Mouse (Mus musculus): ENCODE measurements around the gene Galnt17. TPM values are rescaled to one million over a fixed set of nuclear protein-coding genes. Genes with fewer than 3 reads are reported as not detected.

Galnt17 gene
- polyA plus RNA-seq, 1 experiment from 2014 or later, result 4.6 TPM

DNA sequence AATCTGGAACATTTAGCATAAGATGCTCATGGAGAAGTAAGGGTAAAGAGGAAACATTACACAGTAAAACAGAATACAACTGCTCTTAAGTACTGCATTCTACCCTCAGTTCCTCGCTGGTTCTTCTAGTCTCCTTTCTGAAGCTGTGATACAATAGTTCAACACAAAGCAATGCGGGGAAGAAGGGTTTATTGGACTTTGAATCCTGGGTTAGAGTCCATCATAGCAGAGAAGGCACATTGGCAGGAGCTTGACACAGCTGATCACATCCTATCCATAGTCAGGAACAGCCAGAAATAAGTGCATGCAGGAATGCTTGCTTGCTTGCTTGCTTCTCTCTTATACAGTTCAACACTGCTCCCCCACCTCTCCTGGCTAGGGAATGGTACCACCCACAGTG is 267.9 kb downstream of the Galnt17 start:
- H3K9ac ChIP-seq, result no peak overlapping the region
- no peaks in the 10 kb centered on the region for H3K27me3 ChIP-seq
- no peak for ATAC-seq (ENCODE audit: low FRiP score)
- no peak overlapping the region for H3K27ac ChIP-seq
- no peaks in the 10 kb centered on the region for H3K36me3 ChIP-seq
- WGBS, result 80% methylated on average over 2 of the region's 2 CpGs
- 0 out of 2 replicates have a peak, but pooled peaks cover 4% of the 10 kb centered on the region for H3K9me3 ChIP-seq (replicated peaks)
- H3K4me2 ChIP-seq (replicated peaks), result no peak overlapping the region
- no peaks in the 10 kb centered on the region for H3K4me1 ChIP-seq
- H3K4me3 ChIP-seq, result no peak overlapping the region

DNA sequence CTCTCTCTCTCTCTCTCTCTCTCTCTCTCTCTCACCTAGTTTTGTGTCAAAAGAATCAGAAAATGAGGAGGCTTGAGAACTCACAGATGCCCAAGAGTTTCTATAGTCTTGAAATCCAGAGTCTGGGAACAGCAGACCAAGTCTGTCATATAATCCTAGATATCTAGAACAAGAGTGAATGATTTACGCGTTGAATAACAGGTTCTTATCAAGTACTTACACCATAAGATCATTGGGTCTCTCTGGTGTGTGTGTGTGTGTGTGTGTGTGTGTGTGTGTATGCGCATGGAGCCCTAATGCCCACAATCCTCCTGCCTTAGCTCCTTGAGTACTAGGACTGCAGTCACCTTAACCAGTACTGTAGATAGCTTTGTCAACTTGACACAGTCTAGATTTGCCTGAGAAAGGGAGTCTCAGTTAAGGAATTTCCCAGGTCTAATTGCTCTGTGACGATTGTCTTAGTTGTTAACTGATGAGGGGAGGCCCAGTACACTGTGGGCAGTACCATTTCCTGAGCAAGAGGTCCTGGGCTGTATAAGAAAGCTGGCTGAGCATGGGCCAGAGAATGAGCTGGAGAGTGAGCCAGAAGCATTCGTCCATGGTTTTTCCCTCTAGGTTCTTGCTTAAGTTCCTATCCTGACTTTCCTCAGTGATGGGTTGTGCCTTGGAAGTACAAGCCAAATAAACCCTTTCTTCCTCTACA is 268.5 kb downstream of the Galnt17 start:
- H3K4me3 ChIP-seq, result no peak overlapping the region
- no peaks in the 10 kb centered on the region for H3K4me1 ChIP-seq
- H3K27me3 ChIP-seq, result no peaks in the 10 kb centered on the region
- no peak overlapping the region for H3K4me2 ChIP-seq (replicated peaks)
- H3K36me3 ChIP-seq, result no peaks in the 10 kb centered on the region
- H3K27ac ChIP-seq, result no peak overlapping the region
- no peak overlapping the region for H3K9ac ChIP-seq
- ATAC-seq (ENCODE audit: low FRiP score), result no peak
- 0 out of 2 replicates have a peak, but pooled peaks cover 4% of the 10 kb centered on the region for H3K9me3 ChIP-seq (replicated peaks)
- WGBS, result 87% methylated on average over 5 of the region's 5 CpGs

DNA sequence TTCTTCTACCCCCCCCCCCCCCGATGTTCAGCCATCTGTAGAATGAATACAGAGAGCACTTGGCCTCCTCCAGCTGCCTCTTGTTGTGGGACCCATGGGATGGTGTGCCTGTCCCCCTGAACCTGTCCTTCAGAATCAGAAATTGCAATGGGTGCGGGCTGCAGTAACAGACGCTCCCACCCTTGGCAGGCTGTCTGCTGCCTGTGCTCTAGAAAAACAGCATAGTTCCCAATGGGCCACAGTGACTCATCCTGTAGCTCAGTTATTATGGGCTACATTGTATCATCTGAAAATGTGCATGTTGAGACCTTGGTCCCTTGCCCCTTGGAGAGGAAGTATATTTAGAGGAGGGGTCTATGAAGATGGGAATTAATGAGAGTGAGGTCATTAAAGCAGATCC is 283.8 kb downstream of the Galnt17 start:
- Histone ChIP-seq H3K9ac (no peak overlapping the region), H3K4me3 (no peak overlapping the region), H3K4me2 (replicated peaks) (no peak overlapping the region), H3K4me1 (peaks cover 5% of the 10 kb centered on the region; the same call in 1 of the 2 replicates), H3K27me3 (no peaks in the 10 kb centered on the region), H3K27ac (no peak overlapping the region), H3K9me3 (replicated peaks) (no peaks in the 10 kb centered on the region), H3K36me3 (no peaks in the 10 kb centered on the region)
- no peak for ATAC-seq (ENCODE audit: low FRiP score)
- 90% methylated on average over 3 of the region's 3 CpGs for WGBS

DNA sequence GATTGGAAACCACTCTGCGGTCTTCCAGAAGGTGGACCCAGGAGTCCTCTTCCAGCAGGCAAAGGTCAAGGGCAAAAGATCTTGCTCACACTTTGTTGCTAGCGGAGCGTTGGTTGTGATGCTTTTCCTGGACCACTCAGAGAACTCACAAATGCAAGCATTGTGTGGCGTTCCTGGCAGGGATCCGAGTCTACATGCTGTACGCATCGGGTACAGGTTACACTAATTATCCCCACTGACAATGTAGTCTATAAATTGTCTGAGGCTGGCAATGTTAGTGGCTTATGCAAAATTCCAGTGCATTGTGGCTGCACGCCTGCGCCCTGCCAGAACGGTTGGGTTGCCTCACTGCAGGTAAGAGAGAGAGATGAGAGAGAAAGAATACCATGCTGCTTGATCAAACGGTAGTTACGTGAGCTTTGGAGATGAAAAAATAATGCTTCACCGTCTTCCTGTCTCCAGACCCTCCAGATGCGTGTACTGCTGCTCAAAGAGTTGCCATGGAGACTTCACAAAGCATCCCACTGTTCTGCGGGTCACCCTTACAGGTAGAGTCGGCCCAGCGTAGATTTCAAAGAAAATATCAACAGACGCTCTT is 285.8 kb downstream of the Galnt17 start:
- Histone ChIP-seq H3K9me3 (replicated peaks) (no peaks in the 10 kb centered on the region), H3K36me3 (no peaks in the 10 kb centered on the region), H3K4me2 (replicated peaks) (no peak overlapping the region), H3K27ac (no peak overlapping the region), H3K4me1 (peaks cover 13% of the 10 kb centered on the region), H3K4me3 (no peak overlapping the region), H3K9ac (no peak overlapping the region), H3K27me3 (no peaks in the 10 kb centered on the region)
- WGBS, result 68% methylated on average over 18 of the region's 18 CpGs
- no peak for ATAC-seq (ENCODE audit: low FRiP score)

DNA sequence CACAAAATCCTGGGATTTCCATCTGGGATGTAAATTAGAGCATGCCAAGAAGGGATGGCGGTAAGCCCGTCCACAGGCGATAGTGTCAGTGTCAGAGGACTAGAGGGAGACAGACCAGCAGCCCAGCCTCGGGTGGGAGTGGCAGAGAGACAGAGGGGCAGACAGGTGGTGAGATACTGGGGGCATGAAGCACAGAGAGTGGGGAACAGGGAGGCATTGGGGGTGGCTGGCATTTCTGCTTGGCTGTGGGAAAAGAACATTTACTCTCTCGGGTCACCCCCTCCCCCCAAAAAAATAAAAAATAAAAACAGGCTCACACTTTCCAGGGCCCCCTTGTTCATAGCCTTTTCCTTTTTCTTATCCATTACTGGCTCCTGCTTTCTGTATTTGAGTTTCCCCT is 287.4 kb downstream of the Galnt17 start:
- Histone ChIP-seq H3K4me3 (no peak overlapping the region), H3K9ac (no peak overlapping the region), H3K36me3 (no peaks in the 10 kb centered on the region), H3K9me3 (replicated peaks) (no peaks in the 10 kb centered on the region), H3K4me2 (replicated peaks) (no peak overlapping the region), H3K4me1 (peaks cover 13% of the 10 kb centered on the region), H3K27me3 (no peaks in the 10 kb centered on the region), H3K27ac (no peak overlapping the region)
- WGBS, result 79% methylated on average over 5 of the region's 5 CpGs
- ATAC-seq (ENCODE audit: low FRiP score), result no peak

DNA sequence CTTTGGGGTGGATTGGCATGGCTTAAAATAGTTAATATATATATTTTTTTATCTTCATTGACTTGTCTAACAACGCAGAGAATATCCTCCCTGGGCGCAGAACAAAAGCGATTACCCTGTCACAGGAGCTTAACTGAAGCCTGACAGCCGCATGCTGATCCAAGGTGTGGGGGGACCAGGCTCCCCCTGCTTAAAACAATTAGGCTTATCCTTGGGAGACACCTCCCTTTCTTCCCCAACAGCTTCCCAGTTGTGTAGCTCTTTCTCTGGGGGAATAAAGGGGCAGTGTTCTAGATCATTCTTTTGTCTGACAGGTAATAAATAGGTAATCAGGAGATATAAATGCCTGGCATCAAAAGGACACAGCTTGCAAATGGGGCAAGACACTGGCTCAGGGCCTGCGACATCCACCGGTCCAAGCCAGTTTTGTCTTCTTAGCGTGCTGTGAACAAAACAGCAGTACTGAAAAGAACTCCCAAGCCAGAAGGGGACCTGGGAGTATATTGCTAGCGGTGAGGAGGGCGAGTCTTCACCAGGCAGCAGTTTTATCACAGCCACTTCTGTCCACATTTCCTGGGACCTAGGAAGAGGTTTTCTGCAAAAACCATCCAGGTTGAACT is 288.8 kb downstream of the Galnt17 start:
- H3K4me2 ChIP-seq (replicated peaks), result no peak overlapping the region
- H3K4me3 ChIP-seq, result no peak overlapping the region
- H3K27me3 ChIP-seq, result no peaks in the 10 kb centered on the region
- ATAC-seq (ENCODE audit: low FRiP score), result no peak
- H3K4me1 ChIP-seq, result peaks cover 13% of the 10 kb centered on the region
- H3K36me3 ChIP-seq, result no peaks in the 10 kb centered on the region
- H3K9me3 ChIP-seq (replicated peaks), result no peaks in the 10 kb centered on the region
- 32% methylated on average over 9 of the region's 9 CpGs for WGBS
- H3K9ac ChIP-seq, result no peak overlapping the region
- no peak overlapping the region for H3K27ac ChIP-seq

DNA sequence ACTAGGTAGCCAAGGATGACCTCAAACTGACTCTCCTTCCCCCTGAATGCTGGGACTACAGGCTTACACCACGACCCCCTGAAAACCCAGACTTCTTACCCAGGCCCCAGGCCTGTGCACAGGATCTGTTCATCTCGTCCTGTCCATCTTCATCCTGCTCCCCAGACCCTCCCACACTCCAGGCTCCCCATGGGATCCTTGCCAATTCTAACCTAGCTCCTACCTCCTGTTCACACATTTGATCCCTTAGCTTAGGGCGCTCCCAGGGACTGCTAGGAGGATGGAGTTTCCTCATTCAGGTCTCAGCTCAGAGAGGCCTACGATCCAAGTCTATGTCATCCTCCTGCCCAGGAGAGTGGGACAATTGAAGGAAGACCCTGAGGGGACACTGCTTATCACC is 292.2 kb downstream of the Galnt17 start:
- ATAC-seq (ENCODE audit: low FRiP score), result no peak
- no peak overlapping the region for H3K27ac ChIP-seq
- H3K4me3 ChIP-seq, result no peak overlapping the region
- 87% methylated on average over 4 of the region's 4 CpGs for WGBS
- H3K9ac ChIP-seq, result no peak overlapping the region
- no peaks in the 10 kb centered on the region for H3K27me3 ChIP-seq
- H3K4me1 ChIP-seq, result peaks cover 8% of the 10 kb centered on the region
- no peaks in the 10 kb centered on the region for H3K9me3 ChIP-seq (replicated peaks)
- H3K36me3 ChIP-seq, result no peaks in the 10 kb centered on the region
- H3K4me2 ChIP-seq (replicated peaks), result no peak overlapping the region

DNA sequence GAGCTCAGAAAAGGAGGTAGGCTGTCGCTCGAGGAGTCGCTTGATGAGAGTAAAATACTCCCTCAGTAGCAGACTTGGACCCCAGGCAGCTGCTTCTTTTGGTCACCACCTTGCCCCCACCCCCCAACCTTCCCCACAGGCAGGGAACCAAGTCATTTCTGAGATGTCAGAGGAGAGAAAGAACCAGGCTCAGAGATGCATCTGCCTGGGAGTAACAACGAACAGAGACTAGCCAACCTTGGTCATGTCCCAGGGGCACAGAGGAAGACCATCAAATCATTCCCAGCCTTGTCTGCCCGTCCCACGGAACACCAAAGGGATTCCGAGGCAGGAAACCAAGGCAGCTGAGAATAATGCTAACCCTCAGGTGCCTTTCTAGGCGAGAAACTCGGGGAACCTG is 293.0 kb downstream of the Galnt17 start:
- Histone ChIP-seq H3K4me3 (no peak overlapping the region), H3K27me3 (no peaks in the 10 kb centered on the region), H3K4me1 (peaks cover 8% of the 10 kb centered on the region), H3K4me2 (replicated peaks) (no peak overlapping the region), H3K36me3 (no peaks in the 10 kb centered on the region), H3K27ac (no peak overlapping the region), H3K9me3 (replicated peaks) (no peaks in the 10 kb centered on the region), H3K9ac (no peak overlapping the region)
- 75% methylated on average over 9 of the region's 9 CpGs for WGBS
- ATAC-seq (ENCODE audit: low FRiP score), result no peak

DNA sequence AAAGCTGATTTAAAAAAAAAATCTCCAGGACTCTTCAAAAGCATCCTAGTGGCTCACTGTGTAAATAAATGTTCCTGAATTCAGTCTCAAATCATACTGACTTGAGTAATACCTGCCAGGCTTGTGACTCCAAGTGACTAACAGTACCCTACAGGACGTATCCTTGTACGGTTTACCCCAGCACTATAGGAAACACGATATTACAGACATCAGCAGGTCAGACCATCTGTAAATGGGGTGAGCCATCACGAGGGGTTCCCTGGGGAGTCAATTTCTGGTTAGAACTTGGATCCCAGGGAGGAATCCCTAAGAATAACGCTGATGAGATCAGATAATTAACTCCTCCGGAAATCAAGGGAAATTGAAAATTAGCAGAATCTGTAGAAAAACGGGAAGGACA is 294.5 kb downstream of the Galnt17 start:
- 75% methylated on average over 7 of the region's 7 CpGs for WGBS
- H3K27me3 ChIP-seq, result no peaks in the 10 kb centered on the region
- H3K36me3 ChIP-seq, result no peaks in the 10 kb centered on the region
- ATAC-seq (ENCODE audit: low FRiP score), result no peak
- H3K9me3 ChIP-seq (replicated peaks), result no peaks in the 10 kb centered on the region
- H3K4me1 ChIP-seq, result peaks cover 1% of the 10 kb centered on the region; the same call in 1 of the 2 replicates
- no peak overlapping the region for H3K27ac ChIP-seq
- no peak overlapping the region for H3K9ac ChIP-seq
- no peak overlapping the region for H3K4me3 ChIP-seq
- H3K4me2 ChIP-seq (replicated peaks), result no peak overlapping the region

DNA sequence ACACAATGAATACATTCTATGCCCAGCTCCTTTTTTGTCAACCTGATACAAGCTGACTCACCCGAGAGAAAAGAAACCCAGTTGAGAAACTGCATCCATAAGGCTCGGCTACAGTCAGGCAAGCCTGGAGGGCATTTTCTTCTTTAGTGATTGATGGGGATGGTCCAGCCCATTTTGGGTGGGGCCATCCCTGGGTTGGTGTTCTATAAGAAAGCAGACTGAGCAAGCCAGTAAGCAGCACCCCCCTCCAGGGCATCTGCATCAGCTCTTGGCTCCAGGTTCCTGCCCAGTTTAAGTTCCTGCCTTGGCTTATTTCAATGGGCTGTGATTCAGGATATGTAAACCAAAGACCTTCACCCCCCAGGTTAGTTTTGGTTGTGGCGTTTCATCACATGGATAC is 295.2 kb downstream of the Galnt17 start:
- H3K4me2 ChIP-seq (replicated peaks), result no peak overlapping the region
- no peak overlapping the region for H3K4me3 ChIP-seq
- no peaks in the 10 kb centered on the region for H3K9me3 ChIP-seq (replicated peaks)
- 64% methylated on average over 3 of the region's 3 CpGs for WGBS
- no peak overlapping the region for H3K27ac ChIP-seq
- H3K36me3 ChIP-seq, result no peaks in the 10 kb centered on the region
- H3K9ac ChIP-seq, result no peak overlapping the region
- H3K4me1 ChIP-seq, result no peaks in the 10 kb centered on the region
- no peak for ATAC-seq (ENCODE audit: low FRiP score)
- no peaks in the 10 kb centered on the region for H3K27me3 ChIP-seq

DNA sequence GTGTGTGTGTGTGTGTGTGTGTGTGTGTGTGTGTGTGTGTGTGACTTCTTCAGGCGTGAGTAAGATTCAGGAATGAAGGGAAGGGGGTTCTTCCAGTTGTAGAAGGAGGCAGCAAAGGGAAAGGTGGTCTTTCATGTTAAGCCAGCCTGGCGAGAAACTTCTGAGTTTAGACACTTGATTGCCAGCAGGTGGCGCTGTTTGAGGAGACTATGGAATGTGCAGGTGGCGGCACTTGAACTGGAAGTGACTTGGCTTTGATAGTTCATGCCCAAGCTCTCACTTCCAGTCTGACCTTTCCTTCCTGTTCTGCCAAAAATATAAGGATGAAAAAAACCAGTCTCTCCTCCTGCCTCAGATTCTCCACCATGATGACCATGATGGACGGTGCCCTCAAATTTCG is 298.8 kb downstream of the Galnt17 start:
- no peak overlapping the region for H3K4me3 ChIP-seq
- H3K4me1 ChIP-seq, result no peaks in the 10 kb centered on the region
- no peaks in the 10 kb centered on the region for H3K36me3 ChIP-seq
- 51% methylated on average over 6 of the region's 6 CpGs for WGBS
- no peak for ATAC-seq (ENCODE audit: low FRiP score)
- H3K27ac ChIP-seq, result no peak overlapping the region
- no peak overlapping the region for H3K4me2 ChIP-seq (replicated peaks)
- H3K9ac ChIP-seq, result no peak overlapping the region
- H3K27me3 ChIP-seq, result no peaks in the 10 kb centered on the region
- no peaks in the 10 kb centered on the region for H3K9me3 ChIP-seq (replicated peaks)

DNA sequence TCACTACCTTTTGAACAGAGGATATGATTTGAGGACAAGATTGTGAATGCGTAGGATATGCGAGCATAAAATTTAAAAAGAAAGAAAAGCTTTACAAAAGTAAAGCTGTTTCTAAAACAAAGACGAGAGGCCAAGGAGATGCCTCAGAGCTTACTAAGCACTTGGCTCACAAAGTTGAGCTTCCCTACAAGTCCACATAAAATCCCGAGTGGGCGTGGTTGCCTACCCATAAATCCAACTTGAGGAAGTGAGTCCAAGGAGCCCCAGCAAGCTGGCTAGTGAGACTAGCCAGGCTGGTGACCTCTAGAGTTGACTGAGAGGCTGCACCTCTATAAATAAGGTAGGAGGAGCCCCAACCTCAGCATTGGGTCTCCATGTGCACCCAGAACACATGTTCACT is 299.8 kb downstream of the Galnt17 start:
- no peaks in the 10 kb centered on the region for H3K9me3 ChIP-seq (replicated peaks)
- 97% methylated on average over 5 of the region's 5 CpGs for WGBS
- H3K27ac ChIP-seq, result no peak overlapping the region
- H3K27me3 ChIP-seq, result no peaks in the 10 kb centered on the region
- no peak overlapping the region for H3K4me2 ChIP-seq (replicated peaks)
- no peak overlapping the region for H3K4me3 ChIP-seq
- H3K36me3 ChIP-seq, result no peaks in the 10 kb centered on the region
- no peak for ATAC-seq (ENCODE audit: low FRiP score)
- no peak overlapping the region for H3K9ac ChIP-seq
- H3K4me1 ChIP-seq, result no peaks in the 10 kb centered on the region

Measured in hindbrain, embryonic 12.5 days (tissue).